Mouse (Mus musculus): ENCODE measurements around the gene Arl3.

- TF ChIP-seq CTCF (IDR thresholded peaks at IDR 0.05; ENCODE audit: control insufficient read depth, insufficient read depth, insufficient read length) (no peak), MAX (IDR thresholded peaks at IDR 0.05) (no peak), USF1 (IDR thresholded peaks at IDR 0.05; ENCODE audit: low read depth) (no peak), MYOD1 (IDR thresholded peaks at IDR 0.05; ENCODE audit: control insufficient read depth, insufficient read length, low read depth) (no peak), MYOG (IDR thresholded peaks at IDR 0.05; ENCODE audit: control insufficient read depth, extremely low read depth, insufficient read length) (no peak), FOSL1 (IDR thresholded peaks at IDR 0.05; ENCODE audit: insufficient read depth, low read length, poor library complexity, severe bottlenecking) (no peak), CEBPB (IDR thresholded peaks at IDR 0.05; ENCODE audit: low read depth) (no peak)
These were observed 68.9 kb downstream of the Arl3 start for GRCm38 (mm10) chr19:46504085-46504552.

All from C2C12 (cell line).